Mouse (Mus musculus) right cerebral cortex, postnatal 36 days (tissue): ENCODE data around the gene Fuom.

Source experiments
- DNase-seq, 2 experiments: peaks; one replicate each; pipeline ENCODE4 v3.0.0; 2022; ENCODE audit warnings: low spot score in 2 of 2, mixed read lengths in 1 of 2

Gene Fuom

DNA sequence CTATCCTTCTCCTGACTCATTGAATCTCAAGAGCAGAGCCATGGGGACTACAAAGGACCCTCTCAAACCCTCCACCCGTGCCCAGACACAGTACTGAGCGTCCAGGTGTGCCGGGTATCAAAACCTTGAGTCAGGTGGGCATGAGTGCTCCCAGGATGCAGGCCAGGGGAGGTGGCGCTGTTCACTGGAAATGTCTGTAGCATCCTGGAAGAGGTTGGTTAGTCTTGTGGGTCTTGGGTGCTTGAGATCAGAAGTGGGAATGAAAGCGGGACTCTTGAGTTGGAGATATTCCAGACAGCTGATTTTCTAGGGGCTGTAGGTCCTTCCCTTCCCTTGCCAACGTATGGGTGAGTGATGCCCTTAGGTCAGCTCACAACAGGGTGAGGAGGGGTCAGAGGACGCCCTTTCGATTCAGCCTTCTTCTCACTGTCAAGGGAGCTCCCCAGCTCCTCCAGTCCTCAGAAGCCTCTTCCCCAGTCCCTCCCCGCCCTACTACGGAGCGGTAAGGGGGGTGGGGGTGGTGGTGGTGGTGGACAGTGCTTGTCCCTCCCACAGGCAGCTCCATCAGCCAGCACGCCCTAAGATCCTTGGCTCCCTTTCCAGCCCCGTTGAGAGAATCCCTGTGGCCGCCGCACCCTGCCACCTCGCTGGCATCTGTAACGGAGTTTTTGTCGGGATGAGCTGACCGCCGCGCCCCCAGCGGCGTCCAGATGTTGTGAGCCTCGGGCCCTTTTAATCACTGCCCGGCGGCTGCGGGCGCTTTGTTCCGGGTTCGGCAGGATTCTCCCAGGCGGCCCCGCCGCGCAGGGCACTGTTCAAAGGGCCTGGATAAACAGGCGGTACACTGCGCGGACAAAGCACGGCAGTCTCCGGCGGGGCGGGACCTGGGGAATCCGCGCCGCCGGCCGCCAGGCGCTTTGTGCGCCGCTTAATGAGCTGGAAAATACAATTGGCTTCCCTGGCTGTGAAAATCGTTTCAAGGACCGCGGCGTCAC lies 44.5 kb downstream of the Fuom start:
- no peak for DNase-seq

DNA sequence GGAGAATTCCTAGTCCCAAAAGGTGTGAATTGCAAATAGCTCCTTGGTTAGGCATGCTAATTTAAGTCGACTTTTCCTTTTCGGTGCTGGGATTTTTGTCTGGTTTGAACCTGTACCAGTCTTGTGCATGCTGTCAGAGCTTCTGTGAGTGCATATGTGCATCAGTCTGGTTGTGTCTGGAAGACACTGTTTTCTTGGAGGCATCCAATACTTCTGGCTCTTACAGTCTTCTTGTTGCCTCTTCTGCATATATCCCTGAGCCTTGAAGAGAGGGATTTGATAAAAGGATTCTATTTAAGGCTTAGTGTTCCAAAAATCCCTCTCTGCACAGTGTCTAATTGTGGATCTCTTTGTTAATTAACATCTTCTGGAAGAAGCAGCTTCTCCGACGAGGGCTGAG lies 48.1 kb downstream of the Fuom start:
- DNase-seq: no peak

DNA sequence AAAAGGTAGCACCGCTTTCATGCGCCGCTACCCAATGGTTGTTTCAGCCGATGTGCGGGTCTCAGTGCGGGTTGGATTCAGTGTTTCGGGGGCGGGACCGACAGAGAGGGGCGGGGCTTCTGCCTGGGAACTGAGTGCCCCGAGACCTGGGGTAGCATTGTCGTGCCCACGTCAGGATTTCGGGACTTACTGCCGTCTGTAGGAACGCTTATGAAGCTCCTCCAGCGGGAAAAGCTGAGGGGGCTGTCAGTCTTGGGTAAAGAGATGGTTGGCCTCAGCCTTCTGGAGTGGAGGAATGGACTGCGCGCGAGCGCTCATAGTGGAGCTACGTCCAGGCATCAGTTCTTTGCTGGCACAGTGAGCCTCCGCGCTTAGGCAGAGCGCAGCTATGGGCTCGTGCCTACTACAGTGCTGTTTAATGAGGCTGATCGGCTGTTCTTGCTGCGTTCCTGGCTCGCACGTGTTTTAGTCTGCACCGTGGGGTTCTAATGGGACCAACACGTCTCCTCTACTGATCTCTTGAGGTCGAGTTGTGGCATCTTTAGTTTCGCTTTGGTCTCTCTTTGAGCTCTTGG lies 53.0 kb downstream of the Fuom start:
- DNase-seq: no peak

DNA sequence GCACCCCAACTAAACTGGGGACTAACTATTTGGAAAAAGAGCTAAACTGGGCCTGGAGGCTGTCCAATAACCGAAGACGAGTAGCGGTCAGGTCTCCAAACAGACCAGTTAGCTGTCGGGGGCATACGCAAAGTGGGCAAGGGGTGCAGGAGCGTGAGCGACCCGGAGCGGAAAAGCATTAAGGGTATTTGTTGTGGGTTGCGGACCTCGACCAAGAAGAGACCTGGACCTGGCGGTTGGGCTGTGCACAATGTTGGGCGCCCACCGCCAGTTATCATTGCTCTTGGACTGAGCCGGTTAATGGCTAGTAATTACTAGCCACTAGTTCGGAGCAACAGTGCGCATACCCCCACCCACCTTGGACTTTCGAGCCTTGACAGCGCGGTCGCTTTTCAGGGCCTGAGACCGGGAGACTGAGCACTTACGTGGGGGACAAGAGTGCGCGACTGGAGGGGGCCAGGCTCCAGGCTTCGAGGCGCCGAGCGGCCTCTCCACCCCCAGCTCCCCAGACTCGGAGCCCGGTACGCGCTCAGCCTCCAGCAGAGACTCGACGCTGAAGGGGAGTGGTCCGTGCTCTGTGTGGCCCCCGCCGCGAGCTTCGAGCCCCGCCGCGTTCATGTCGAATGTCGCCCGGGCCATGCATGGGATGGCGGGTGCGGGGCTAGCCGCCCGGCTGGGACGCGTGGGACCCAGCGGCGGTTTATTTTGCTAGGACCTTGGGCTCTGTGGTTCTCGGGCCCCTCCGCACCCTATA lies 53.7 kb downstream of the Fuom start, which contains the start of gene Msx3:
TSS of gene Msx3 (minus strand) at position 729 of the 754 bp plus-strand sequence.
- DNase-seq: no peak

DNA sequence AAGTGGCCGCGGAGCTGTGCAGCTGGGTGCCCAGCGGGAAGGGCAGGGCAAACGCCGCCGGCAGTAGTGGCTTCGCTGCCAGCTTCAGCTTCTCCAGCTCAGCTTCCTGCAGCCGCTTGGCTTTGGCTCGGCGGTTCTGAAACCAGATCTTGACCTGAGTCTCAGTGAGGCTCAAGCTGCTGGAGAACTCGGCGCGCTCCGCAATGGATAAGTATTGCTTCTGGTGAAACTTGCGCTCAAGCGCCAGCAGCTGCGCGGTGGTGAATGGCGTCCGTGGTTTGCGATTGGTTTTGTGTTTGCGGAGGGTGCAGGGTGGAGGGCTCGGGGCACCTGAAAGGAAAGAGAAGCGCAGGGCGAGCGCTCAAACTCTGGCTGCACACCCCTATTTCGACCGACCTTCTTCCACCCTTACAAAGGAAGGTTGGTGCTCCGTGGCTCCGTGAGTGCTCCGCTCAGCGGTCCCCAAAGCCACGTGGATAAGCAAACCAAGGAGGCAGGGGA lies 54.4 kb downstream of the Fuom start:
- no peak for DNase-seq
